Mouse (Mus musculus) embryo, embryonic 10 days (tissue): ENCODE measurements around the gene Gnat2.

Source experiments
- DNase-seq: peaks from one replicate; pipeline ENCODE4 v3.0.0-alpha.2; 2015; ENCODE audit warnings: low spot score

The Gnat2 gene

DNA sequence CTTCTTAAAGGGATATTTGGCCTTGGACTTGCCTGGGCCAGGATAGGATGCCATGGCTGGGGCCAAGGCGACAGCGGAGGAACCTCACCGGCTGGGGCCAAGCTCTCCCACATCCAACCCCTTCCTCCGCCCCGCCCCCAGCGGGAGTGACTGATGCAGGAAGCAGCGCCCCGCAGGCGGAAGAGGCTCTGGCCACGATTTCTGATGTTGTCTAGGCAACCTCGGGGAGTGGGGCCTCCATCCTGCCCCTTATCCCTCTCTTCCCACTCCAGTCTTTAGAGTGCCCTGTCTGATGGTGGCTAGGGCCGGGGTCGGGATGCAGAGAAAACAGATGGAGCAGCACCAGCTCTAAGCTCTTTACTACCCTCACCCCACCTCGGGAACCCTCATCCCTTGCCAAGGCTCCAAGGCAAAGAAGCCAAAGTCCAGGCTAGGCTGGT is 7.3 kb upstream of the Gnat2 start:
- DNase-seq = peak; percentile 94

DNA sequence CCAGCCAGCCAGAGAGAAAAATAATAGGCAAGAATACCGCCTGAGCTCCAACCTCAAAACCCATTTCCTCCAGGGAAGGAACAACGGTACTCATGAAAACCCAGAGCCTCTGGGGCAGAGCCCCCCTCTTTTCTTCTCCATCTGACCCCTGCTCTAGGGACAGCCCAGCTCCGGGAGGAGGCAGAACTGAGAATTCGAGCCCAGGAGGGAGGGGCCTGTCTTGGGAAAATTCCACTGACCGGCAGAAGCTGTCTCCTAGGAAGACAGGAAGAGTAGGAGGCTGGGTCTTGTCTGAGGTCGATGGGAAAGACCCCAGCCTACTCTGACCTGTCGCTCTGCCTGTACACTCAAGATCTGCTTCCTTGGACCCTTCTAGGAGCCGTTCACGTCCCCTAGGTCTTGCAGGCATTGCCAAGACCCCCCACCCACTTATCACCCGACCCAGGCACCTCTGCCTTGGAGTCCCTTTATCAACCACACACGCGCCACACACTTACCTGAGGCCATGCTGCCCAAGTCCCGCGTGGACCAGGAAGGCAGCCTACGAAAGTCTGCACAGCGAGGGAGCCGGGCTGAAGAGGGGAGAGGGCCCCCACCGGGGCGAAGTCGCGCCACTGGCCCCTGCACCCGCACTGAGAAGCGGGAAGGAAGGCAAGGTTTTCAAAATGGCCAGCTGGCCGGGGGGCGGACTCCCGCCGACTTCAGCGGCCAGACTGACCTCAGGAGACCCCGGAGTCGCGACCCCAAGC is 6.7 kb upstream of the Gnat2 start:
- peak; percentile 81 for DNase-seq

DNA sequence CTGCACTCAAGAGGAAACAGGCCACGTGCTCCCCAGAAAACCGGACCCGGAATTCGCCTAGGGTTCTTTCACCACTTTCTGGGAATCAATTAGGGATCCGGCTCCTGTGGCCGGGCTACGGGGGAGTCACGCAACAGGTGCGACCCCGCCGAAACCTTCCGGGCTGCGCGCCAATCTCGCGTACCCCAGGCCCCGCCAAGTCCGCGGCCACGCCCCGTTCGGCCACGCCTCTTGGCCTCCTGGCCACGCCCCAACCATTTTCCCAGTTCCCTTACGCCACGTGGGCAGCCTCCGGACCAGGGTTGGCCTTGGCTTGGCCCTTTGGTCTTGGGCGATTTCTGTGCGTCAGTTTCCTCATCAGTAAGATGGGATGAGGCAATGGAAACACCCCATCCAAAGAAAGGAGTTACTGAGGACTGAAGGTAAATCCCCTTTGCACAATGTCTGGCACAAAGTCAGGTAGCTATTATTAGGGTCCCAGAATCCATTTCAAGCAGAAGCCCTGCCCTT is 6.1 kb upstream of the Gnat2 start, which contains the start of gene Ampd2:
Ampd2 (minus strand) TSS at position 182 of the 510 bp plus-strand sequence.
- peak; percentile 97 for DNase-seq

DNA sequence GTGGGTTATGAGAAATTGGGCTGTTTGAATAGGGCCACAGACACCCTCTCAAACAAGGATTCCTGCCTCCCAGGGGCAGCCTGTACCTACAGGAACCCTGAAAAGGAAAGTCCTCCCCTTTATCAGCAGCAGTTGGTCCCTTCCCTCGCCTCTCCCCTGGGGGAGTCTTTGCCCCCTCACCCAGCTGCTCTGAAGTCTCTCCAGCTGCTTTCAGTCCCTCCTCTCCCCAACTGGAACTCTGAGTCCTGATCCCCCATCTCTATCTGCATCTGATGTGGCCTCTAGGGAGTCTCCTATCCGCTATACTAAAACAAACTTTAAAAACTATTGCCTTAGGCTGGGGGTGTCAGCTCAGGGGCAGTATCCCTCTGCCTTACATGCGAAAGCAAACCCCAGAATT is 5.3 kb upstream of the Gnat2 start:
- DNase-seq = no peak

DNA sequence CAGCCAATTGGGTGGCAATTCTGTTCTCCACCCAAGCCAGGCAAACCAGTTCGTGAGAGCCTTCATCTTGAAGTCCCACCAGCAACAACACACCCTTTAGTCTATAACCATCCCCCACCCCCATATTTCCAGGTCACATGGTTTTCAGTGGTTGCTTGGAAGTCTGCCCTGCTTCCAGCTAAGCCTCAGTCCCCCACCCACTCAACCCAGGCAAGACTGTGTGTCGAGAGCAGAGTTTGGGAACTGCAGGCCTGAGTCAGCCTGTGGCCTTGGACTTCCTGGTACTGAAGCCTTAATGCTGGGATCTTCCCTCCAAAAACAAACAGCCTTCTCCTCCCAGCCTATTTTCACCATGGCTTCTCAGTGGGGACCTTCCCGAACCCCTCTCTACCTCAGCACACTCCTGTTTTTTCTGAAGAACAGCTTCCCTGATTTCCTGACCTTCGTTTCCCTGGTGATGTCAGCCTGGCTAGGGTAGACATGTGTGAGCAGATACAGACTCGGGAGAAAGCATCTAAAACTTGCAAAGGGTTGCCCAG is 3.7 kb upstream of the Gnat2 start:
- DNase-seq = no peak

DNA sequence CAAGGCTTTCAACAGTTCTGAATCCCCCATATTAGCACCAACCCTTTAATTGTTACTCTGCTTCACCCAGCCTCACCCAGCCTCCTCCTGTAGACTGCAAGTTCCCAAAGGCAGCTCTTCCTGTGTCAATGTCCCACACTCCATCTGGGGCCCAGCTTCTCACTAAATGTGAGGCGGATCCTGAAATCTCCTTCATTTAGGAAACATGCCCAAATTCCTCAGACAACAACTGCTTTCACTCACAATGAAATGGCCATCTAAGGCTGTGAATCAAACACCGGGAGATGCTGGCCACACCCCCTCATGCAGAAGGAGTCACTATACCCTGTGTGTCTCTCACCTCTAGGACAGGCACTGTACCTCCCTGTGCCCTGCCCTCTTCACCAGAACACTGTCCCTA is 2.7 kb upstream of the Gnat2 start:
- DNase-seq = no peak

DNA sequence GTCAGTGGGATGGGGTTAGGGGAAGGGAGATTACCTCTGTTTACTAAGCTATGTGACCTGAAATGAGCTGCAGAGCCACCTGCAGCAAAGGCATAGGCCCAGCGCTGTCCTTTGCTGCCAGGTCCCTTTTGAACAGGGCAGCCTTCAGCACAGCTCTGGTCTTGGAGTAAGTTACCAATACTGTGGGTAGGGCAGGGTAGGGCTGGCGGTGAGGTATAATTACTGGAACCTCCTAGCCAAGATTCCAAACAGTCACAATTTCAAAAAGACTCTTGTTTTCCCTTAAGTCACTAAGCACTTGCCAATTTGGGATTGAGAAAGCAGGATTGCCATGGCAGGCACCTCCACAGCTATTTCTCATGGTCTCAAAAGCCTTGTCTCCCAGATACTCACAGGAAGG is 2.0 kb upstream of the Gnat2 start:
- DNase-seq = no peak

DNA sequence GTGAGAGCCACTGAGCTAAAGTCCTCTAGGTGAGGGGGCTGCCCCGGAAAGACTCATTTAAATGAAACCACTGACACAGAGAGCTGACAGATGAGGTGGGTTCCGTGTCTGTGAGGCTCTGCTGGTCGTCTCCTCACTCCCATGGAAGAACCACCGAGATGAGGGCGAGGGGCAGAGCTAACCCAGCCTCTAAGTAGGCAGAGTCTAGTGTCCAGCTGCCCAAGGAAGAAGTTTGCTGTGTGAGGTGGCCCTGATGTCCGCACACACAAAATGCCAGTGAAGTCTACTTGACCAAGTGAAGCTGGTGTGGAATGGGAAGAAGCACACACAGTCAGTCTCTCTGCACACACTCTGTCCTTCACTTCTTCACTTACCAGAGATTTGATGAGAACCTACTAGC is 559 bp upstream of the Gnat2 start:
- no peak for DNase-seq

DNA sequence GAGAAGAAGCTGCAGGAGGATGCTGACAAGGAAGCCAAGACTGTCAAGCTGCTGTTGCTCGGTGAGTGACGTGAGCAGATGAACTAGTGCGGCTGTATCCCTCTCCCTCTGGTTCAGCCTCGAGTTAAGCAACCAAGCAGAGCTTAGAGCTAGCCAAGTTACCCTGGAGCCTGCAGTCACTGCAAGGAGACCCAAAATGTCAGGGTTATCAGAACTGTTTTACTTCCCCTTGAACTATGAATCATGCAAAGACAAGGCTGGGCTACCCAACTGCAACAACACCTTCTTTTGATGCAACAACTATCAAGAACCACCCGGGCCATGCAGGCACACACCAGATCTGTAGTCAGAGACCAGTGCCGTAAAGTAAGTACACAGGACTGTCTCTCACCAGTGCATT is 717 bp downstream of the Gnat2 start:
- DNase-seq = no peak

DNA sequence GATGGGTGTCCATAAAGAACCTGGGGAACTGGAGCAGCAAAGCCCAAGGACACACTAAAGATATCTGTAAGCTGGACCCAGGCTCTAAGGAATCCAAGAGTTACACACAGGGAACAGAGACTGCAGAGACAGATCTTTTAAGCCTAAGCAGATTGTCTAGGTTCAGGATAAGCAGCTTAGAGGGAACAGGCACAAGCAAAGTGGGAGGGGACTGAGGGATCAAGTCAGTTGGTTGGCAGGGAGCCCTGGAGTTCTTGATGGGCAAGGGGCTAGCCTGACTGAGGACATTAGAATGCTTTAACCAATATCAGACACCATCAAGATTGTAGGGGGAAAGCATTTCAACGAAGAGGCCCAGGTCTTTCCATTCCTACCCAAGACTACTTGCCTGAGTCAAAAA is 1.6 kb downstream of the Gnat2 start:
- DNase-seq = no peak

DNA sequence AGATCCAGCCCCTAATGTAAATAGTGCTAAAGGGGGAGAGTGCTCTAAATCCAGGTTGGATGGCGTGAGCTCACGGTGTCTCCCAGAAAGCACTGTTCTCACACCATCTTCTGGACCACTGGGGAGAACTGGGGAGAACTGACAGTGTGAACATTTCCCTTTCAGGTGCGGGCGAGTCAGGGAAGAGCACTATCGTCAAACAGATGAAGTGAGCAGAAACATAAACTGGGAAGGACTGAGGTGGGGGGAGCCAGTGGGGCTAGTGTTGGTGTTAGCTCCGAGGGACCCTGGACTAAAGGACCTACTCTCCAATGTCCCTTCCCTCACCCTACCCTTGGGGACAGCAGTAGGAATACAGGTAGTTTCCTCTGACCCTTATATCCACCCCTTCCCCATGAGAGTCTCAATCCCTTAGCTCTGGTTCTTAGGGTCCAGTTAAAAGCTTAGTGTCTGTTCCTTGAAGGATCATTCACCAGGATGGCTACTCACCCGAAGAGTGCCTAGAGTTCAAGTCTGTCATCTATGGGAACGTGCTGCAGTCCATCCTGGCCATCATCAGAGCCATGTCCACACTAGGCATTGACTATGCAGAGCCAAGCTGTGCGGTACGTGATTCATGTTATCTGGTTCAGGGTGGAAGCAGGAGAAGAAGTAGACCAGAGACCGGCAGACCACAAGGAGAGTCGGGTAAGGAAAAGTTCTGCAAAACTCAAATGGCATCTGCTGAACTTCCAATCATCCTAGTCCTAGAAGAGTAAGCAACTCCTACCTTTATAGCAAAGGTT is 2.6 kb downstream of the Gnat2 start:
- no peak for DNase-seq

DNA sequence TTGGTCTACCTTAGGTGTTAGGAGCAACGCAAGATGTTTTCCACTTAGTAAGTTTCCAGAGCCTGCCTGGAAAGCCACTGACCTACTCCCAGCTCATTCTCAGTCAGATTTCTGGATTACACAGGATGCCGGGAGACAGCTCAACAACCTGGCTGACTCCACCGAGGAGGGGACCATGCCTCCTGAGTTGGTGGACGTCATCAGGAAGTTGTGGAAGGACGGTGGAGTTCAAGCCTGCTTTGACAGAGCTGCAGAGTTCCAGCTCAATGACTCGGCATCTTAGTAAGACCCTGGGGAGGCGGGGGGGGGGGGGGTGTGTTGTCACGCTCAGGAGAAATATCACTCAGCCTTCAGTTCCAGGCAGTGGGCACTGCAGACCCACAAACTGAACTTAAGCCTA is 3.6 kb downstream of the Gnat2 start:
- no peak for DNase-seq

DNA sequence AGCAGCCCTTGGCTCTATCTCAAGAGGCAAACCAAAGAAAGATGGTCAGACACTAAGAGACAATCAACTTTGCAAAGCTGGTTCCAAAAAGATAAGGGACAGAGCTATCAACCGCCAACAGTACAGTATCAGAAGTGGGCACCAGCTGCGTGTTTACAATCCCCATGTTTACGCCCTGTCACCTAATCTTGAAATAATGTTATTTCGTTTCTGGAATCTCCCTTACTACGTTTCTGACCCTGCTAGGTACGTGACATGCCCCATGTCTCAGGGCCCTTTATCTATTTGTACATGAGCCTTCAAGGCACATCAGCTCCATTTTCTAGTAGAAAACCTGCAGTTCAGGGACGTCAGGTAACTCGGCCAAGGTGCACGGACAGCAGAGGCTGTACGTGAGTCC is 4.1 kb downstream of the Gnat2 start:
- DNase-seq = no peak

DNA sequence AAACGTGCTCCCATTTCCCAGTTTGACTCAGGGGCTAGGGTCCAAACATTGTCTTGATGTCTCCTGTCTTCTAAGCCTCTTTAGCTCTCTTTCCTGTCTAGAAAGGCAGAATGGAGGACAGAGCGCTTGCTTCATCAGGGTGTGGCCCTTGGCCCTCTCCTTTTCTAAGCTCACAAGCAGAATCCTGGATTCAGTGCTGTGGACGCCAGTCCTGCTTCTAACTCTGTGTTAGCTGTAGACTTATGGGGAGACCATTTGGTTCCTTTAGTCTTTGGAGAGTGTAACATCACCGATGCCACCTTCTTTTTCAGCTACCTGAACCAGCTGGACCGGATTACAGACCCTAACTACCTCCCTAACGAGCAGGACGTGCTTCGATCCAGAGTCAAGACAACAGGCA is 5.1 kb downstream of the Gnat2 start:
- DNase-seq = no peak

DNA sequence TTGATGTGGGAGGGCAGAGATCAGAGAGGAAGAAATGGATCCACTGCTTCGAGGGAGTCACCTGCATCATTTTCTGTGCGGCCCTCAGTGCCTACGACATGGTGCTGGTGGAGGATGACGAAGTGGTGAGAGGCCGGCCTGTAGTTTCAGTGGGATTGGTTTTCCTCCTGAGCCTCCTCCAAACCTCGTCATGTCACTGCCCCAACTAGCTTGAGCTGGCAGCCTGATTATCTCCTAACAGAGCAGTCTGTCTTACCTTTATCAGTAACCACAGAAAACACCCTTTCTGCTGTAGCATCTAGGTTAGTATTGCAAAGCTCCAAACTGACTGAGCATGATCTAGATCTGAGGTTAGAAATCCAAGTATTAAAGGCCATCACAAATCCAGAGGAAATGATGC is 5.7 kb downstream of the Gnat2 start:
- DNase-seq = no peak

DNA sequence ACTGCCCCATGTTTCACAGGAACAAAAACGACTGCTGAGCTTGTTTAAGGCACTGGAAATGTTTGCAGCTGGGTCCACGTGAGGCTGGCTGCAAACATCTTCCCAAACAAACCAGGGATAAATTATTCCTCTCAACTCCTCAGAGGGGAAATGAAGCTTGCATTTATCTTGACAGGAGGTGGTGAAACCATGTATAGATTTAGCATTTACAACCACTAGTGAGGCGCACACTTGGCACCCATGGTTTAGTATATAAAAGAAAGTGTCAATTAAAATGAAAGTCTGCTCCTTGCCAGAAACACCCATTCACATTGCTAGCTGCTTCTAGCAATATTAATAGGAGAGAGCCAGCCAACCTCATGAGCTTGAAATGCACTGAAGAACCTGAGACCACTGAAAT is 9.0 kb downstream of the Gnat2 start:
- no peak for DNase-seq

DNA sequence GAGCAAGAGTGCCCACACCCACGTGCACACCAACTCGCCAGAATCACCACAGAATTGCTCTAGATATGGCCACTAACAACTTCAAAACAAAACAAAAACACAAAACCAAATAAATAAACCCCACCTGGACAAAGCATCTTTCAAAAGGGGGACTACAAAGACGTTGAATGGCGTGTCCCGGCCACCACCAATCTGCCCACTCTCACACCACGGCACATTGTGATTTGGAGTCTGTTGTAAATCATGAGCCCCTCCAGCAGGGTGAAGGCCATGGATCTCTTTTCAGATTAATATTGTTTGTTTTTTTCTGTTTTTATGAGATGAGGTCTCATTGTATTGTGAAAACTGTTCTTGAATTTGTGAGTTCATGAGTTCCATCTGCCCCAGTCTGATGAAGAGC is 9.5 kb downstream of the Gnat2 start:
- no peak for DNase-seq

DNA sequence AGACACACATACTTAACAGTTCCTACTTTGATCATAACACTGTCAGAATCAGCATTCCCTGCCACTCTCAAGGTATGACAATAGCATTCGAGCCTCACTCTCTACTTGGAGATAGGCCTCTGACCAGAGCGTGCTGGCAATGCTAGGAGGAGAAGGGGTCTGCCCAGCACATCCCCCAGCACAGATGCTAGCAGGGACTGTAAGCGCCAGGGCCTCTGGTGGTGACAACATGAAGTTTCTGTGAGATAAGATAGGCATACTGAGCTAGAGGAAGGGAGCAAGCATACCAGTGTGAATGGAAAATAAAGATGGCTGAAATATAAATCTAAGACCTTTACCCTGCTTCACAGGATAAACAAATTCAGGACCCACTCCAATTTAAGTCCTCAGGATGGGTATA is 12.7 kb downstream of the Gnat2 start:
- DNase-seq = no peak

DNA sequence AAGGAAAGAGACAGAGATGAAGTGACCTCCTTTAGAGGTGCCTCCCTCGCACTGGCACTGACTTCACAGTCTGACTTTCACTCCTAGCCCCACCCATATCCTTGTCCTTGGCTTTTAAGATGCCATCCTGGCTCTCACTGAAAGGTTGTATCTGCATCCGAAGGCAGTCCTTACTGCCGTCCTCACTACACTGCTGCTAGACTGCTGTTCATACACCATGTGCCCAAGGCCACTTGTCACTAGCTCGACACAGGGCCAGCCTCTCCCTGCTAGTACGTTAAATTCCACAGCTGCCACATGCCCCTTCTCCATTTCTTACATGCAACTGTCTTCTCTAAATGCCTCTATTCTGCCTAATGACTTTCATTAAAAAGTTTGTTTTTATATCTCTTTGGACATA is 18.7 kb downstream of the Gnat2 start:
- DNase-seq = no peak

DNA sequence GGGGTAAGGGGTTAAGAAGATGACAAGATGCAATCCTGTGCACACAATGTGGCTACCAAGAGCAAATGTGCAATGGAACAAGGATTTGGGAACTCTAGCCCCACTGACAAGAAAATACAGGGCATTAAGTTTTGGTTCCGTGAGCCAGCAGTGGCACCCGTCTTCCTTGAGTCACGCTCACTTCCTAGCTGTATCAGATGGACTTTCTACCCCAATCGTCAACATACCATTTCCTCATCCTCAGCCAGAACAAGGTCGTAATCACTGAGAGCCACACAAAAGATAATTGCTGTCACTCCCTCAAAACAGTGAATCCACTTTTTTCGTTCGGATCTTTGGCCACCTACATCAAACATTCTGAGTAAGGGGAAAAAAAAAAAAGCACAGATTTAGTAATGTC is 19.7 kb downstream of the Gnat2 start:
- DNase-seq = no peak

DNA sequence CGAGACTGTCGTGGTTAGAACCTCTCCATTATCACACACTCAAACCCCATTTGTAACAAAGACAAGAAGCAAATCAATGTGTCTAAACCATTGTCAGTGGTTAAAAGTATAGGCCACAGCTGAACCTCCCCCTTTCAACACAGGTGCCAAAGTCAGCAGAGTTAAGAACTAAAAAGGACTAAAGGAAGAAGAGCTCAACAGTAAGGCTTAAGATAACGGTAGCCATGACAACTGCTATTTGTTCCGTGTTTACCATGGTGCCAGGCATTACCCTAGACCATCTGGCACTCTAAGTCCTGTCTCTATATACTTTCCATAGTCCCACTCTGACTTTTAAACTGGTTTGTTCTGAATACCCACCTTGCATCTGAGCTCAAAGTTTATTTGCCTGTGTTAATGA is 20.1 kb downstream of the Gnat2 start:
- no peak for DNase-seq

DNA sequence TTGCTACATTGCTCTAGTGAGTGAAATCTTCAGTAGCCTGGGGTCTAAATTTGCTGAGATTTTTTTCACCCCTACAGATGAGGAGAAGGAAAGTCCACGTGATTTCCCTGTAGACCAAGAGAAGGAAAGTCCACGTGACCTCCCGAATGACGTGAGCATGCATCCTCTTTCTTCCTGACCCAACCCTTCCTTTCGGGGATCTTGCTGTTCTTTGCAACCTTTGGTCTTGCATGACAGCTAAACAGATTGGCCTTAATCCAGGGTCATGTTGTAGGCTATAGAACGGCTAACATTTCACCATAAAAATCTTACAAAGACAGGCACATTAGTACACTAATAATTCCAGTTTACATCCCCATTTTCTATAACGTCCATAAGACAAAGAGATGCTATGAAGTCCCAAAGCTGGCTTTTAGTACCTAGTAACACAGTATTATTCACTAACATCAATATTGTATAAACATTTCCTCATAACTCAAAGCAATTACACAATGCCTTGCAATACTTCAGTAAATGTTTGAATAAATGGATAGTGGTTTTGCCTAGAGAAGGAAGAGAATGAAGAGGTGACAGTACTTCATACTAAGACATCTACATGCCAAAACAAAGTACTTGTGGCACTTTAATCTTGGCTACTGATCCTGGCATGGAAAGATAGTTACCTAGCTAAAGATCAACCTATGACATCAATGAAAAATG is 21.2 kb downstream of the Gnat2 start:
- no peak for DNase-seq

DNA sequence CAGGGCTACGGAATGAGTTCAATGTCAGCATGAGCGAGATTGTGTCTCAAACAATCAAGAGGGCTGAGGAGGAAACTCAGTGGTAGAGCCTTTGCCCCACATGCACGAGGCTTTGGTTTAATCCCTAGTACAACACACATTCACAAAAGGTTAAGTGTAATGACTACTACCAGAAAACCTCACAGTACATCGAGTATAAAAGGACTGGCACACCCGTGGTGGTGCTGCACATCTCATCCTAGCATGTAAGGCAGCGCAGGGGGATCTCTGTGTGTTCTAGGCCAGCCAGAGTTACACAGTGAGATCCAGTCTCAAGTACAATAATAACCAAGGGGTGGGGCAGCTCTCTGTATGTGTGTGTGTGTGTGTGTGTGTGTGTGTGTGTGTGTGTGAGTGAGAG is 24.9 kb downstream of the Gnat2 start:
- DNase-seq = no peak
